Mouse (Mus musculus) kidney, postnatal 4 days (tissue): ENCODE results near the gene Ttll5.
A peak's percentile ranks its signal among the peaks of the same experiment; 100 is the strongest.

ENCODE experiments used
- DNase-seq, 2 experiments: peaks; one replicate each; pipeline ENCODE4 v3.0.0; 2021; ENCODE audit warnings: mixed read lengths in 2 of 2

The Ttll5 gene

DNA sequence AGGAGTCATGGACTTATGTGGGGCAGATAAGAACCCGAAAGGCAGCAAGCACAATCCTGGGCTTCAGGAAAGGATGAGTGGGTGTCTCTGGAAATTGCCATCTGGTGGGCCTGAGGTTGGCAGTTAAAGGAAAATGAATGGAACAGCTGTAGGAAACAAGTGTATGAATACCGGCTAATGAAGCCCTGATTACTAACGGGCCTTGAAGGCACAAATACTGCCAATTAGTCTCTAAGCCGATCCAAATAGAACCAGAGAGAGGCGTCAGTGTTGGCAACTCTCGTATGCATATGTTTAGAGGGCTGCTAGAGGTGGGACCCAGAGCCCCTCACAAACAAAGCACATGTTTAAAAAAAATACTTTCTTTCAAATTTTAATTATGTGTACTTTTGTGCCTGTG is 247.0 kb downstream of the Ttll5 start:
- DNase-seq, result no peak

DNA sequence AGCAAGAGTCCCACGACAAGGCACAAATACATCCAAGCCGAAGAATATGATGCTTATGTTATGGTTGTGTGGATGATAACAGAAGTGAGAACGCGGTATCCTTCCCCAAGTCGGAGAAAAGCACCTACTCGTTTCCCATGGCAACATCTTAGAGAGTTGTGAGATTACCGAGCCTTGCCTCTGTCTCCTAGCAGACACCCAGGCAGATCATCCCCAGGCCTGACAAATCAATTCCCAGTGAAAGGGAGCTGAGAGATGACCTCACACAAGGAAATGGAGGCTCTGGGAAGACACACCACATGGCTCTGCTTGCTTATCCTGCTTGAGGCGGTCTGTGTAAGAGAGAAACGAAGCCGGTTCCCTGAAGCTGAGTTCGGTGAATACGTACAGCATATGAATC is 250.2 kb downstream of the Ttll5 start:
- DNase-seq, result no peak

DNA sequence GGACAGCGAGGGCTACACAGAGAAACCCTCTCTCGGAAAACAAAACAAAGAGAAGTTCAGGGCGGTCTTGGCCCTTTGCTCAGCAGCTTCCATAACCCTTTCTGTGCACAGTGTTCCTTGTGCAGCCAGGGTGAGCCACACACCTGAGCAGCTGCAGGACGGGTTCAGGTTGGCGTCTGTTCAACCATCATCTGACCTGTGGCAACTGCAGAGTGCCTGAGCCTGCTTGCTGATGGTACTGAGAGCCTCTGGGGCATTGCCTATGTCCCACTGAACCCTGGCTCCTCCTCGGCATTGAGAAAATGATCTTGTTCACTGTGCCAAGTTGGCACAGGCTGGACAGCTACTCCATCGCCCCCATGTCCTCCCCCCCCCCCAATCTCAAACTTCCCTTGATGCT is 250.9 kb downstream of the Ttll5 start:
- no peak for DNase-seq

DNA sequence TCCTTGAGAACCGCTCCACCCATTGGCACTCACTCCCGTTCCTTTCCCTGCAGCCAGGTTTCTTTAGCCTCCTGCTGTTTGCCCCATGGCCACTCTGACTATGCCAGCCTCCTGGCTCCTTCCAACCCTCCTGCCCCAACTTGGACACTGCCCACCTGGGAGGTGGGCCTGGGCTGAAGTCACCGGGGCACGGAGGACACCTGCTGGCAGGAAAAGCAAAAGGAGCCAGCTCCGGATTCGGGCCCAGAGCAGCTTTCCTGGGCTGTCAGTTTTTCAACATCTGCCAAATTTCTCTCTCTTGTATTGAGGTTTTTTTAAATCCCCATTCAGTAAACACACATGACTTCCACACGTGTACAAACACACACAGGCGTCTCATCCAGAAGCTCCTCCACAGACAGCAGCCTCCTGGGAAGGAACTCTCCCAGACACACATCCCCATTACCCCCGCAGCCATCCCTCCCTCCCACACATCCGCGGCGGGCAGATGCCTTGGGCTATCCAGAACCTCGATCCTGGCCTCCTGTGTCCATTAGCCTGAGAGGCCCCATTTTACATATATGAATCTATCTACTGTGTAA is 252.0 kb downstream of the Ttll5 start:
- DNase-seq, result peak; percentile 66 to 72

DNA sequence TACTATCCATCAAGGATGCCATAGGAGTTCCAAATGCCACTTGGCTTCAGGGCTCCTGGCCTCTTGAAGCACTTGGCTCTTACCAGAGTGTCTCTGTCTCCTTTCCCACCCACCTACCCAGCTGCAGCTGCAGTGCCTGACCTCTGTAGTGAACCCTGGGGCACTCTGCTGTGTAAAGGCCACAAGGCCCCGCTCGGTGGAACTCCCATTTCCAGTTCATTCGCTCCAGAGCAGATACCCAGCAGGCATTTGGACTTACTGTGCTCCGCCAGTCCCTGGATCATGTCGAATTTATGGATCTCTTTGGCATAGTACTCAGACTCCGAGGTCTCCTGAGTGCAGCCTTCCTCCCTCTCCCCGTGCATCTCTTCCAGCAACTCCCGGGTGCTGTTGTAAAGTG is 252.9 kb downstream of the Ttll5 start:
- DNase-seq, result peak in 1 of 2 experiments; percentile 48

DNA sequence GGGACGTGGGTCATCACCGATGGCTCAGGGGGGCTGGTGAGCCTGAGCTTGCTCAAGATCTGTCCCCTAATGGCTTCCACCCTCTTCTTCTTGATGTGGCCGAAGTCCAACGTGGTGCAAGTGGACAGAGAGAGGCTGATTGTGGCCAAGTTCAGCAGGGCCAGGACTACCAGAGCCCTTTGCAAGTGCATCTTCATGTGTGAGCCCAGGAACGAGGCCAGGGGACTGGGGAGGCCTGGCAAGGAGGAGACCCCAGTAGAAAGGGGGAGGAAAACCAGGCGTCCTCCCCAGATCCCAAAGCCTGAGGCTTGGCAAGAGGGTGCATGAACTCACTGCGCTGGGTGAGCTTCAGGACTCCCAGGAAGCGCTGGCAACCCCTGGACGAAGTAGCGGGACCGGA is 253.3 kb downstream of the Ttll5 start:
- peak; percentile 23 to 25 for DNase-seq

DNA sequence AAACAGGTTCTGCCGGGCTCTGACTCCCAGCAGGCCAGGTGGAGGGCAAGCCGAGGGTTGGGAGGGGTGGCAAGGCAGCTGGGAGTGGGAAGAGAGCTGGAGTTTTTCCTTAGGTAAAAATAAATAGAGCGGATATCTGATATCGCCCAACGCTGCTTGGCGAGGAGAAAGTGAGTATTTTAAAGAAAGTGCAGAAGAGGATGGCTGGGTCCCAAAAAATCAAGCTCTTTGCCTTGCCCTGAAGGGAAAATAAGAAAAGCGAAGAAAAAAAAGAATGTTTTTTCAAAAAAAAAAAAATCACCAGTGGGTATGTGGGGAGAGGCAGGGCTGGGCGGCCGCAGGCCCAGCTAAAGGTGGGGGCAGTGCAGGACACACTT is 253.7 kb downstream of the Ttll5 start:
- DNase-seq, result no peak

DNA sequence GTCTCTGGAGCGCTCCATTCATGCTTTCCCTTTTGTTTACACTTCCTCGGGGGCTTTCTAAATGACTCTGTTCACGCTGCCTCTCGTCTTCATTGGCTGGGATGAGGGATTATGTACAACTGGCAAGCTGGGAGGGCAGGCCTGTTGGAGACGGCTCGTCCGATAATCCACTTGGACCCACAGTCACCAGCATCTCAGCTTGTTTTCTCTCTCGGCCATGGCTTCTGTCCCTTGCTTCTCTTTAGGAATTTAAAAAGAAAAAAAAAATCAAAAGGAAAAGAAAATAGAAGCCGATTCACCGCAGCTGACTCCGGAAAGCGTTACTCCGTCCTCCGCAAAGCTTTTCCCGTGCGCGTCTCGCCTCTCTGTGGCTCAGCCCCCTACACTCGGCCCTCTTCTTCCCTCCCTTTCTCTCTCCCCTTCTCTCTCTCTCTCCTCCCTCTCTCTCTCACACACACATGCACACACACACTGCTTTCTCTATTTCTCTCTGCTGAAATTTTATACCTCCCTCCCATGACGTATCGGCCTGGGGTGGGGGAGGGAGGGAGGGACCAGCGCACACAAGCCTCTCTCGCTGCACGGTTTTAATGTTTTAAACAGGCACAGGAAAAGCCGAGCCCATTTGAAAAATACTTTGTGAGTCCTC is 254.2 kb downstream of the Ttll5 start, which contains the start of gene Tgfb3:
Gene Tgfb3, minus strand, starts transcription at position 489 of the 649 bp plus-strand sequence.
- DNase-seq, result peak; percentile 63 to 72

DNA sequence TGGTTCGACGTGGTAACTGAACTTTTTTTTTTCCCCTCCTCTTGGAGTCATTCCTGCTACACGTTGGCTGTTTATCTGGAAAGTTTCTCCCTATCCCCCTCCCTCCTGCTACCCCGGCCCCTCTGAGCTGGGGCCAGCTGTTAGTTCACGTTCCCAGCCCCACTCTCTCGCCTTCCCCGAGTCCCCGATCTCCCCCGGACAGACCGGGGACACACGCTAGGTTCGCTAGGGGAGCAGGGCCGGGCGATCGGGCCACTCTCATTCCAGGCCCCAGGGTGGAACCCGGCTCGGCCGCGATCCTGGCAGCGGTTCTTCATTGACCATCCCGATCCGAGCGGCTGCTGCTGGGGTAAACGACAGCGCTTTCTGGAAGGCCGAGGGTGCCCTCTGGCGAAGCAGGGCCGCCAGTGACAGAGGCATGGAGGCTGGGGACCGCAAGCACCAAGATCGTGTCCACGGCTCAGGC is 254.8 kb downstream of the Ttll5 start:
- peak; percentile 95 to 96 for DNase-seq

DNA sequence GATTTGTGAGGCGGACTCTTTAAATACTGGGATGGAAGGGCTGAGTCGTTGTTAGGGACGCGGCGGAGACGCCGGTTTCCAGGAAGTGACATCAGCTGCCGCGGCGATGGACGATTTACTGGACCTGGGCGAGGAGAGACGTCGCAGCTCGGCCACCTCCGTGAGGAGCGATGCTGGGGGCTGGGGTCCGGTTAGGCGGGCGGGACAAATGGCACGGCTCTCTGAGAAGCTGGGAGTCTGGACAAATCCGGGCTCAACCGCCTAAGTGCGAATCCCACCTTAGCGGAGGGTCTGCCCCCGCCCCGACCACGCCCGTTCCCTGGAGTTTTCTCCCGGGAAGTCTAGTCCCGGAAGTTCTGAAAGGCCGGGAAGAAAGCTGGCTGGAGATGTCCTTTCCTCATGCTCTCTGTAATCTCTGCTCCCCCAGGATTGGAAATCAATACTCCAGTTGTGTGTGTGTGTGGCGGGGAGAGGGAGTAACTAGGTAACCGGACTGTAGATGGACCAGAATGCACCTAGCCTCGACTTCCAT is 258.1 kb downstream of the Ttll5 start, which contains the start of gene Ift43:
Gene Ift43, plus strand, starts transcription at position 61 of the 532 bp plus-strand sequence.
- peak; percentile 92 to 93 for DNase-seq

DNA sequence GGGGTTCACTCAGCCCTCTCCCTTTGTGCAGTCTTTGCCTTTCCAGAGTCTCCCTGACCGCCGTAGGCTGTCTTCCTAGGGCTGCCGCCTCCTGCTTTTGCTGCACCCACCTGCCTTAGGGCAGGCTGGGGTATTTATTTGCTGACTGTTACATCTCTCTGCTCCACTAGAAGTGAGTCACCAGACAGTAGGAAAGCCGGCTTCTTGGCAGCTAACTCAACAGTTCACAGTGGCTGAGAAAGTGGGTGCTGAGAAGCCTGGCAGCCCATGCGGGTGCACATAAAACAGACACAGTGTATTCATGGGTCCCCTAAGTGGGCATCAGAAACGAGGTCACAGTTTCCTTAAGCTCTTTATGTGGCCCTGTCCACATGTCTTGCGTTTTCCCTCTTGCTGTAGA is 261.4 kb downstream of the Ttll5 start:
- DNase-seq, result no peak

DNA sequence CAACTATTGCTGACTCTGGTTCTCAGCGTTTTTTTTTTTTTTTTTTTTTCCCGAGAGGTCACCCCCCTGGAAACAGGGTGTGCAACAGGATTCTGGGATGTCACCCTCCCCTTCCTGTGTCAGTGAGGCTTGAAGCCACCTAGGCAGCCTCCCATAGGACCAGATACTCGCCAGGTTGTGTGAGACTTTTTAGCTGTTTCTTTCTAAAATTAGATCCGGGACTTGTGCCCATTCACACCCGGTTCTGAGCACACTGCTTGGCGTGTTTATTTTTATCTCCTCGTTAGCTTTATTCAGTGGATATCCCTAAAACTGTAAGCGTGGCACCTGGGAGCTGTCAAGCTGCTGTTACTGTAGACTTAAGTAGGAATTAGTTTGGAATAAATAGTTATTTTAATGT is 262.1 kb downstream of the Ttll5 start:
- no peak for DNase-seq

DNA sequence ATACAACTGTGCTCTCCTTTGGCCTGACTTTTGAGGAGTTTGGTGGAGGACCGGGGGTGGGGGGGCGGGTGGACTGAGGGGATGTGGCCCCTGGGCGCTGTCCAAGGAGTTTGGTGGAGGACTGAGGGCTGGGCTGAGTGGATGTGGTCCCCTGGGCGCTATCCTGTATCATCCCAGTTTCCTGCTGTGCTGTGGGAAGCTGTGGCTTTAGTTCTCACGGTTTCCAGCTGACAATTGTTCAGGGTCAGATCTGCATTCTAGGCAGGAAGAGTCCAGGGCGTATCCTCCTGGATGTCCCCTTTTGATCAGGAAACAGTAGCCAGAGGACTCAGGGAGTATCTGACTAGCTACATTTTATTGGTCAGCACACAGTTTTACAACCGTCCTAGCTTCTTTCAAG is 263.6 kb downstream of the Ttll5 start:
- DNase-seq, result peak; percentile 30 to 50

DNA sequence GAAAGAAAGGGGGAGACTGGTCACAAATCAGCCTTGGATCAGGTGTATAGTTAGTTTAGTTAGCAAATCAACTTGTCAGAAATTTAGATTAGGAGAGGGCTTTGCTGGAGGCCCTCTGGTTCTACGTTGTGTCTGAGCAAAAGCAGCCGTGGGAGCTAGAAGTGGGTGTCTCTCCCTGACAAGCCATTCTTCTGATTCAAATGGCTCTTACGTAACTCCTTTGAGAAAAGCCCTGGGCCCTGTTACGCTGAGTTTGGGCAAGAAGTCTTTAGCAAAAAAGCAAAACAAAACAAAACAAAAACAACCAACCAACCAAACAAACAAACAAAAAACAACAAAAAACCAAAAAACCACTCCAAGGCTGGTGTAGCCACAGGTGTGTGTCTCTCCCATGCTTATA is 266.3 kb downstream of the Ttll5 start:
- no peak for DNase-seq

DNA sequence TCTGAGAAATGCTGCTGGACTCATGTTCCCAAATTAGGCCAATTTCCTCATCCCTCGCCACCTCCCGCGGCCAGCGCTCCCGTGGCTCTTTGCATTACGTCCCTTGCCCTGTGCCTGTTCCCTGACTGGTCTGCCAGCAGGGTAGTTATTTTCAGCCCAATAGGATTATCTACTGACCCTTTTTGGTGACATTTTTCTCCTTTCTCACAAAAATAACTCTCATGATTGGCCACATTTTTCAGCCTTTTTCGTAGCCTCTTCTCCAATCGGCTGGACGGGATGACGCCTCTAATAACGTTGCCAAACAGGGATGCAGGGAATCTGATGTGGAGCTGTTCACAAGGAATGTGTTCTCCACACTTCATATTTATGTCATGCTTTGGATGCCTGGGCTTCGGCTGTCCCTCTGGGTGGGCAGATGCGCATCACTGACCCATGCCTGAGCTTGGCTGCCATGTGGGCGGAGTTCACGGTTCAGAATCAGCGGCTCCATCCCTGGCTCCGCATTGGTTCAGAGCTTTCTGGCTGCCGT is 267.2 kb downstream of the Ttll5 start:
- DNase-seq, result peak; percentile 54 to 72

DNA sequence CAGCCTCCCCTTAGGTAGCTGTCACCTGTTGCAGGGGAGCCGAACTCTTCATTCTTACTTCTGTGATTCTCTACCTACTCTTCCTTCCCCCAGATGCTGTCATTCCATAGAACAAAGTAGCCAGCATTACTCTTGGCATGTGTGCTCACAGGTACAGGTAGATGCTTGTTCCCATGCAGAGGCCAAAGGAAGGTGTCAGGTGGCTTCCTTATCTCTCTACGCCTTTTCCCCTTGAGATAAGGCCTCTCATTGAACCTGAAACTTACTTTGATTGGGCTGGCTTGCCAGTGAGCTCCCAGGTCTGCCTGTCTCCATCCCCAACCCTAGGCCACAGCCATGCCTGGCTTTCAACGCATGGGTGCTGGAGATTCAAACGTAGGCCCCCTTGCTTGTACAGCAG is 269.6 kb downstream of the Ttll5 start:
- no peak for DNase-seq

DNA sequence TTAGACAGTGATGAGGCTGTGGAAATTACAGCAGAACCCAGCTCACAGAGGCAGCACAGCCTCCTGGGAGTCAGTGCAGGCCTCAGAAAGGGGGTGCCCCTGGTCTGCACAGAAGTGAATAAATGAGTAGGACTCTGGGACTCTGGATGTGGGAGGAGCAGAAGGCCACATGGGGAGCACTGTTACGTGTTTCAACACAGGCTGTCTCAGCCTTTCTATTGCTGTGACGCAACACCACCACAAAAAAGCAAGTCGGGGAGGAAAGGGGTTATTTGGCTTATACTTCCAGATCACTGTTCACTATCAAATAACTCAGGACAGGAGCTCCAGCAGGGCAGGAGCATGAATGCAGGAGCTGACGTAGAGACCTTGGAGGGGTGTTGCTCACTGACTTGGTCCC is 271.3 kb downstream of the Ttll5 start:
- no peak for DNase-seq

DNA sequence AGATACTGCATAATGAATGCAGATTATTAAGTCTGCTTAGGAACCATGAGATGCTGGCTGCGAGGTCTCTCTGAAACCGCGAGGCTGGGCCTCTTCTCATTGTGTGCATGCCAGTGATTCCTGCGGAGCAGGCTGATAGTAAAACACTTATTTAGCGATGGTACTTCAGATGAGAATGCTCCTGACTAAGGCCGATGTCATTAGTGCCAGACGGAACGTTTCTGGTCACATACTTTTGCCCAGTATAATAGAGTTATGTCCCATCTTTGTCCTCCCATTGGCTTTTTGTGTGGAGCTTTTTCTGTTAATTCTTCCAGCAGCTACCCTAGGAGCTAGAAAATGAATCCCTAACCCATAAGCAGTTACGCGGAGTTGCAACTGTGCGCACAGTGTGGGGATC is 273.3 kb downstream of the Ttll5 start:
- no peak for DNase-seq

DNA sequence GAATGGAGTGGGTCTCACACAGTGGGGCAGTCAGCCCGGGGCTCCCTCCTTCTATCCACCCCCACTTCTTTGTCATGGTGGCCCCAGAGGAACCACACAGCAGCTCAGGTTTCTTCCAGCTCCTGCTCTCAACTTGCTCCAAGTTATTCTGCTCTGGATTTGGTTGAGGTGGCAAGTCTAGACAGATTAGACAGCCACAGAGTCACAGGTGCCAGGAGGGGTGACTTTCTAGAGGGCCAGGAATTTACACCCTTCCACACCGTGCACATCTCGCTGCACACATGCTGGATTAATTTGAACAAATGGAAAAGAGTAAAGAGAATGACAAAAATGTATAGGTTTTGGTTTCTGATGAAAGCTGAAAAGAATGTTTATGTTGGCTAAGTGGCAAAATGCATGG is 276.3 kb downstream of the Ttll5 start:
- no peak for DNase-seq

DNA sequence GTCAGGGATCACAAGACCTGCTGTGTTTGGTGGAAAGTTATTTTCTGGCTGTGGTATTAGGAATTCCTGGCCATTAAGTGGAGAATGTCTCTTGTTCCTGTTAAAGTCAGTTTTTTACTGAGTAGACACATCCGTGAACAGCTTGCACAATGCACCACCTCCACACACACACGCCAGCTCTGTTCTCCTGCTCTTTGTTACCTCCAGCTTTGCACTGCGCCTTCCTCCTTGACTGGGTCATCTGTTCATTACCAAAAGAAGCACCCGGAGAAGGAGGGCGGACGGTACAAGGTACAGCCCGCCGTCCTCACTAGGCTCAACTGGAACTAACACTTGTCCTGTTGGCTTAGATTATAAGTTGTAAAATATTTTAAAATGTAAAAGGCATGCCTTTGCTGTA is 278.2 kb downstream of the Ttll5 start:
- DNase-seq, result peak in 1 of 2 experiments; percentile 39

DNA sequence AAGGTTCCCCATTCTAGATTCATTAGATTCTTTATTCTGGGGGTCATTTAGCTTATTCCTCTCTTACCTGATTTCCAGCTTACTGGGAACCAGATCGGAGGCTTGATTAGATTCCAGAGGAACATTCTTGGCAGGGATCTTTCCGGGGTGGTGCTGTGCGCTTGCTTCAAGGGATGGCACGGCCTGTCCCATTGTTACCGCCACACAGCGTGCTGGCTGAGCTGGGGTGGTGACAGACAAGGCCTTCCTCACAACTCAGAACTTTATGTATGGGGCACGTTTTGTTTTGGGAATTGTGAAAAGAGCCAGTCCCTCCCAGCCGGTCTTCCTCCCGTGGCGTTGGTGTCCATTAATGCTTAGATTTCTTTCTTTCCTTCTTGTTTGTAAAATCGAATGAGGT is 278.9 kb downstream of the Ttll5 start:
- DNase-seq, result no peak

DNA sequence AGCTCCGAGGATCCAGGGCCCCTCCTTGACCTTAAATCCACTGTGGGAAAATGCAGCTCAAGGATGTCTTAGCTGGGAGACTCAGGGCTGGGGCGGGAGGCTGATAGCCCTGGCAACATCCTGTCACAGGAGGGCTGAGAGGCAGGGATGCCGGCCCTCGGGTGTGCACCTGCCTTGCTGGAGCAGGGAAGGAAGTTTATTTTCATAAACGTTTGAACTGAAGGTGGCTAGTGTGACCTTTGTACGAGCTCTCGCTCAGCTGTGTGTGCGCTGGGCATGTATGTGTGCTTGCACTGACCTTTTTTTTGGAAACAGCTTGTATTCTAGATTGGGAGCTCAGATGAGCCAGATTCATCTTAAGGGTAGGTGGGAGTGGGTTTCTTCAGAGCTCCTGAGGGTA is 279.4 kb downstream of the Ttll5 start:
- peak in 1 of 2 experiments; percentile 39 for DNase-seq

DNA sequence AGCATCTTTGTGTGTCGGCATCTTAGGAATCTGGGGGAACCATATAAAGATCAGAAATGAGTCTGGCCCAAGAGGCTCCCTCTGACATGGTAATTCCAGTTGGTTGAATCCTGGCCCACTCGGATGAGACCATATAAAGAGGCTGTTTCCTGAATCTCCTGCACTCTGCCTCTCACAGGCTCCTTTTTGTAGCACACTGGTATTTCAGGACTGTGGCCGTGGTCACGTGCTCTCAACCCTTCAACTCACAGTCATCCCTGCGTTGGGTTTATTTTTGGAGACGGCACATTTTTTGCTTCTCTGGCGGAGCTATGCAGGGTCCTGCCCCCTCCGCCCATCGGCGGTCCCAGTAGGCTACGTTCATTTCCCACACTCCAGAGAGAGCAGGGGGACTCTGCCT is 279.8 kb downstream of the Ttll5 start:
- peak; percentile 17 to 47 for DNase-seq

DNA sequence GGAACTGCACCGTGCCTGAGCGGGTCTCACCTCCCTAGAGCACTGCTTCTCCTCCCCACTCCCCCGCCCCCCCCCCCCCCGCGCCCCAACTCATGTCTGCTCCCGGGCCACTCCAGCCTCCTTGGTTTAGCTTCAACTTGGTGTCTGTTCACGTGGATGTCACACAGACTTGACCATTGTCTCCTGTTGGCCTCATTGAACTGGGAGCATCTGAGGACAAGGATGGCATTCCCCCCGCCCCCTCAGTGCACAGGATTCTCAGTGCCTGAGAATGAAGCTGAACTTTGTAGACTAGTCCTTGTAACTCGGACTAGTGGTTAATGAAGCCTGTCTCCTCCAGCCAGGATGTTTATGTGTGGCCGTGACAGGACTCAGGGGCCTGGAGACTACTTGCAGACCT is 281.1 kb downstream of the Ttll5 start:
- DNase-seq, result peak; percentile 18 to 37
